Mouse (Mus musculus): ENCODE measurements around the gene Dhrs11. TPM values are rescaled to one million over a fixed set of nuclear protein-coding genes. Genes with fewer than 3 reads are reported as not detected.

The Dhrs11 gene
- polyA plus RNA-seq, 1 experiment from 2014 or later, result 12.6 TPM

DNA sequence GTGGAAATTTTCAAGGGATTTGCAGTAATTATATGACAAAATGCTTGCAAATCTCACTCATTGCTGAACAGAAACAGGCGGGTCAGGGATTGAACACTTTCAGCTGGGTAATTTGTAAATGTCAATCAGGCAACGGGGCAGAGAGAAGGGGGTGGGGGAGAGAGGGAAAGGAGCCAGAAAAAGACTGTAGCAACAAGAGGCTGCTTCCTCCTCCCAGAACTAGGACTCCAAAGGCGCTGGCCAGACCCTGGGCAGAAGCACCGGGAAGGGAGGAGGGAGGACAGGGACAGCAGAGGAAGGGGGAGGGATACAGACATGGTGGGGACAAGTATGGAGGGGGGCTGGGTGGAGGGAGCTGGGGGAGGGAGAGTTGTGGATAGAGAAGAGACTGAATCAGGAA lies 53.2 kb downstream of the Dhrs11 start:
- H3K4me3 ChIP-seq (ENCODE audit: low read depth, low read length), result no peak overlapping the region
- ATAC-seq (ENCODE audit: low FRiP score) (peak; percentile 54; the same call in 1 of the 2 replicates), DNase-seq (ENCODE audit: low spot score, missing footprints) (no peak)
- peaks cover 22% of the 10 kb centered on the region for H3K4me1 ChIP-seq (ENCODE audit: control insufficient read depth, insufficient read depth, low read length)
- no peaks in the 10 kb centered on the region for H3K9me3 ChIP-seq (ENCODE audit: control insufficient read depth, low read length)
- no peak overlapping the region for H3K4me2 ChIP-seq
- H3K36me3 ChIP-seq (ENCODE audit: control insufficient read depth, insufficient read depth, low read length), result no peaks in the 10 kb centered on the region
- no peak overlapping the region for H3K9ac ChIP-seq (ENCODE audit: low read length)
- WGBS, result 1% methylated on average over 4 of the region's 4 CpGs
- no peak overlapping the region; the same call in 1 of the 2 replicates for H3K27ac ChIP-seq (ENCODE audit: low read depth, low read length)
- peaks cover 4% of the 10 kb centered on the region; the same call in 1 of the 2 replicates for H3K27me3 ChIP-seq (ENCODE audit: control insufficient read depth, insufficient read depth, low read length)

- Histone ChIP-seq H3K9ac (ENCODE audit: low read length) (no peak overlapping the region), H3K27ac (ENCODE audit: low read depth, low read length) (peak overlapping the region; percentile 27; the same call in 1 of the 2 replicates), H3K4me1 (ENCODE audit: control insufficient read depth, insufficient read depth, low read length) (peaks cover 17% of the 10 kb centered on the region), H3K4me2 (no peak overlapping the region), H3K9me3 (ENCODE audit: control insufficient read depth, low read length) (no peaks in the 10 kb centered on the region), H3K27me3 (ENCODE audit: control insufficient read depth, insufficient read depth, low read length) (peaks cover 2% of the 10 kb centered on the region; the same call in 1 of the 2 replicates), H3K36me3 (ENCODE audit: control insufficient read depth, insufficient read depth, low read length) (no peaks in the 10 kb centered on the region), H3K4me3 (ENCODE audit: low read depth, low read length) (no peak overlapping the region)
- ATAC-seq (ENCODE audit: low FRiP score), result no peak
- no peak for DNase-seq (ENCODE audit: low spot score, missing footprints)
- 62% methylated on average over 13 of the region's 13 CpGs for WGBS
Measured at GRCm38 (mm10) chr11:84774870-84775514, 53.8 kb downstream of the Dhrs11 start.

Other genes with a start within 250 kb of the Dhrs11 start
- 10.3 and 11.4 TPM in 2 replicates for gene Mrm1, start 9.5 kb downstream of the Dhrs11 start, polyA plus RNA-seq (2014; fragmentation: Nextera tagmentation; extraction: Ambion mirVana)
- gene Ggnbp2, start 41.8 kb upstream of the Dhrs11 start, polyA plus RNA-seq (2014; fragmentation: Nextera tagmentation; extraction: Ambion mirVana), result 71.0 and 75.4 TPM in 2 replicates
- gene Myo19, start 51.2 kb upstream of the Dhrs11 start, polyA plus RNA-seq (2014; fragmentation: Nextera tagmentation; extraction: Ambion mirVana), result 7.5 and 7.7 TPM in 2 replicates
- 3.1 and 3.9 TPM in 2 replicates for gene Pigw, start 51.3 kb upstream of the Dhrs11 start, polyA plus RNA-seq (2014; fragmentation: Nextera tagmentation; extraction: Ambion mirVana)
- gene Znhit3, start 87.4 kb upstream of the Dhrs11 start, polyA plus RNA-seq (2014; fragmentation: Nextera tagmentation; extraction: Ambion mirVana), result 69.4 and 72.4 TPM in 2 replicates
- gene Car4, start 128.8 kb upstream of the Dhrs11 start, polyA plus RNA-seq (2014; fragmentation: Nextera tagmentation; extraction: Ambion mirVana), result 5.5 and 6.6 TPM in 2 replicates